Mouse (Mus musculus): Measurements from ENCODE around the gene Pde10a. TPM values are rescaled to one million over a fixed set of nuclear protein-coding genes. Genes with fewer than 3 reads are reported as not detected.

Gene Pde10a
- 1.1 TPM for polyA plus RNA-seq (2015; fragmentation: Illumina TruSeq; extraction: RNeasy Lipid Tissue Mini Kit (QIAGEN cat#74804); ENCODE audit: insufficient read depth, low read depth, low replicate concordance)

DNA sequence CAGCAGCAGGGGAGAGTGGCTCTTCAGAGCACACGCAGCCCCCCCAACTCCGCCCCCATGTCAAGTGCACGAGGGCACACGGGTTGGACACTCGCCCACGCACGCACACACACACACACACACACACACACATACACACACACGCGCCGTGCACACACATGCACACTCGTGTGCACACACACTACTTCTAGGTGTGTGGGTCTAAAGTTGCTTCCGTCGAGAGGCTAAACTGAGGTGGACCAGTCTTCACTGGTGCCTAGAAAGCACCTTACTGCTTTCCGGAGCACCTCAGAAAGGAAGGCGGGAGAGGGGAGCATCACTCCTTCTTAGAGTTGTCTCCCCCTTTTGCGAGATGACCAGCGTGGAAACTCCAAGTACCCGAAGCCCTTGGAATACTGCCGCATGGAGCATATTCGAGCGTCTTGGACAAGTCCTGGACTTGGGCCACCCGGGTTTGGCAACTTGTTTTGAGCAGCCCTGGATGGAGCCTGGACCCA lies at the start of gene Pde10a:
Pde10a (plus strand) TSS at position 148 of the 497 bp plus-strand sequence.

DNA sequence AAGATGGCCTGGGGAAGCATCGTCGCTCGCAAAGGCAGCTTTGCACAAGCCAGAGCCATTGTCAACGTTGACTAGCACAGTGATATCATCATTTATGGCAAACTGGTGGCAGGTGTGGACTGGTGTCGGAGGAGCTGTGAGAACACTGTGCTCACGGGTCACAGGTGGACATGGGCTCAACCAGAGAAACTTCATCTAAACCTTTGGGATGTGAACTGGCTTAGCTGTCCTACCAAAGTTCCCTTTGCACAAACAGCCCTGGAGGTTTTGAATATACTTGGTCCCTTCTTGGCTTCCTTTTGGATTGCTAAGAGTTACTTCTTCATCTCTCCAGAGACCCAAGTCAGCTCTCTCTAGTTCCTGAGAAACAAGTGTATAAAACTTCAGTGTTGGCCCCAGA lies 41.7 kb downstream of the Pde10a start, which contains the start of gene Gm17087:
Gm17087 (minus strand) TSS at position 101 of the 400 bp plus-strand sequence.

GRCm38 (mm10) chr17:8988119-8988807 lies 463.1 kb downstream of the Pde10a start, which contains the start of gene 1700010I14Rik:
TSS of gene 1700010I14Rik (plus strand) at chr17:8988333.

Other genes starting within 250 kb of the Pde10a start
- gene Mpc1, start 242.5 kb upstream of the Pde10a start, polyA plus RNA-seq (2015; fragmentation: Illumina TruSeq; extraction: RNeasy Lipid Tissue Mini Kit (QIAGEN cat#74804); ENCODE audit: insufficient read depth, low read depth, low replicate concordance), result 28.0 TPM
- 15.8 TPM for gene Sft2d1, start 214.3 kb upstream of the Pde10a start, polyA plus RNA-seq (2015; fragmentation: Illumina TruSeq; extraction: RNeasy Lipid Tissue Mini Kit (QIAGEN cat#74804); ENCODE audit: insufficient read depth, low read depth, low replicate concordance)
- gene Prr18, start 187.9 kb upstream of the Pde10a start, polyA plus RNA-seq (2015; fragmentation: Illumina TruSeq; extraction: RNeasy Lipid Tissue Mini Kit (QIAGEN cat#74804); ENCODE audit: insufficient read depth, low read depth, low replicate concordance), result not detected
- 1.6 TPM for gene T2, start 169.4 kb upstream of the Pde10a start, polyA plus RNA-seq (2015; fragmentation: Illumina TruSeq; extraction: RNeasy Lipid Tissue Mini Kit (QIAGEN cat#74804); ENCODE audit: insufficient read depth, low read depth, low replicate concordance)
- not detected for gene T, start 90.9 kb upstream of the Pde10a start, polyA plus RNA-seq (2015; fragmentation: Illumina TruSeq; extraction: RNeasy Lipid Tissue Mini Kit (QIAGEN cat#74804); ENCODE audit: insufficient read depth, low read depth, low replicate concordance)
- not detected for gene Gm17087, start 41.6 kb downstream of the Pde10a start, polyA plus RNA-seq (2015; fragmentation: Illumina TruSeq; extraction: RNeasy Lipid Tissue Mini Kit (QIAGEN cat#74804); ENCODE audit: insufficient read depth, low read depth, low replicate concordance)